Mouse (Mus musculus): ENCODE data around the gene Aagab.

- no peak for TF ChIP-seq EP300 (IDR thresholded peaks at IDR 0.05; ENCODE audit: insufficient read depth, low read depth, low read length)
- no peak for TF ChIP-seq POLR2A (IDR thresholded peaks at IDR 0.05; ENCODE audit: insufficient read depth, low read length)
- TF ChIP-seq CTCF (IDR thresholded peaks at IDR 0.05; ENCODE audit: low read depth, low read length) = no peak
Observed at GRCm38 (mm10) chr9:63572874-63573273, 29.6 kb upstream of the Aagab start.
